Mouse (Mus musculus) testis, adult 2 months (tissue): ENCODE measurements around the gene Theg.

ENCODE experiments used
- CTCF ChIP-seq: fragments of 200-500 bp; IDR thresholded peaks from 2 replicates; pipeline ENCODE4 v1.5.1; 2012; ENCODE audit warnings: low read depth, mild to moderate bottlenecking, inconsistent platforms, low read length, moderate library complexity; ENCODE audit not compliant: control insufficient read depth, insufficient read depth, insufficient replicate concordance
- POLR2A ChIP-seq: fragments of 200-500 bp; IDR thresholded peaks from 2 replicates; pipeline ENCODE4 v1.6.1; 2012; ENCODE audit warnings: low read depth, mild to moderate bottlenecking, inconsistent platforms, low read length, moderate library complexity; ENCODE audit not compliant: control insufficient read depth

GRCm38 (mm10) chr10:79548971-79549723 lies 38.0 kb downstream of the Theg start:
- no peak for TF ChIP-seq CTCF
- no peak for TF ChIP-seq POLR2A
